Mouse (Mus musculus) liver, postnatal 0 days (tissue): ENCODE data around the gene Atf5.

Experiments
- CTCF ChIP-seq: sonication (generic); IDR thresholded peaks from 2 replicates; pipeline ENCODE4 v1.5.1; 2016; ENCODE audit warnings: antibody characterized with exemption, low read depth
- EP300 ChIP-seq: IDR thresholded peaks from 2 replicates; pipeline ENCODE4 v1.6.1; 2016; ENCODE audit warnings: antibody characterized with exemption, low read depth, mild to moderate bottlenecking

DNA sequence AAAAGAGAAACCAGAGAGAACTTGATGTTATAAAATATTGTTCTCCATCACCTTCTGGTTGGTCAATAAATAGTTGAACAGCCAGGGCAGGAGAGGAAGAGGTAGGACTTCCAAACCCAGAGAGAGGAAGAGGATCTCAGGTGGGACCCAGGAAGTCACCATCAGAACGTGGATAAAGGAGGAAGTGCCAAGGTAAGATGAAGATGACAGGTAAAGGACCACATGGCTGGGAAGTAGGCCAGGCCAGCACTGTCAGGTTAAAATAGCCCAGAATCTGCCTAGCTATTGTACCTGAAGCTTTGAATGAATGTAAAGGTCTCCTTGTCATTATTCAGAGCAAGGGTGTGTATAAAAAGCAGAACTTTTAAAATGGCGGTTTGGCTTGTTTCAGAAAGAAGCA is 7.5 kb downstream of the Atf5 start:
- TF ChIP-seq CTCF (no peak), EP300 (no peak)
